Mouse (Mus musculus) liver, embryonic 14.5 days (tissue): Measurements from ENCODE around the gene Hils1. TPM values are rescaled to one million over a fixed set of nuclear protein-coding genes. Genes with fewer than 3 reads are reported as not detected.

Experiments
- ATAC-seq: fragments of 200-750 bp; cut with Nextera tagmentation; 2 replicates; pipeline ENCODE4 v1.8.0; 2017; ENCODE audit warnings: moderate number of reproducible peaks, mild to moderate bottlenecking, moderate library complexity; ENCODE audit not compliant: insufficient read depth
- DNase-seq, 3 experiments: peaks; one replicate each; pipeline ENCODE4 v3.0.0-alpha.2; 2012 to 2013; ENCODE audit warnings: low read depth in 3 of 3, low spot score in 3 of 3
- H3K27ac ChIP-seq: fragments of 300-500 bp; sonication (generic); 2 replicates; pipeline ENCODE4 v1.5.1; 2014; ENCODE audit warnings: moderate library complexity, mild to moderate bottlenecking, control low read depth, inconsistent platforms
- H3K27me3 ChIP-seq: fragments of 300-500 bp; sonication (generic); 2 replicates; pipeline ENCODE4 v1.6.1; 2014; ENCODE audit warnings: mild to moderate bottlenecking, low read length, moderate library complexity; ENCODE audit not compliant: control insufficient read depth, insufficient read depth
- H3K36me3 ChIP-seq: fragments of 300-500 bp; sonication (generic); replicated peaks from 2 replicates; pipeline ENCODE4 v1.6.1; 2014; ENCODE audit warnings: low read depth; ENCODE audit not compliant: control insufficient read depth, insufficient read depth
- H3K4me1 ChIP-seq, 2 experiments: fragments of 200-500 bp in 1 of 2; fragments of 300-500 bp in 1 of 2; sonication (generic) in 1 of 2; replicated peaks; 2 replicates each; pipeline ENCODE4 v1.6.1; 2012 to 2014; ENCODE audit warnings: antibody characterized with exemption in 1 of 2, inconsistent platforms in 1 of 2, low read length in 1 of 2; ENCODE audit not compliant: control insufficient read depth in 2 of 2, insufficient read depth in 2 of 2
- H3K4me2 ChIP-seq: fragments of 300-500 bp; sonication (generic); 2 replicates; pipeline ENCODE4 v1.6.1; 2014; ENCODE audit warnings: low read depth, mild to moderate bottlenecking, control low read depth, moderate library complexity
- H3K4me3 ChIP-seq, 2 experiments: fragments of 200-500 bp in 1 of 2; fragments of 300-500 bp in 1 of 2; sonication (generic) in 1 of 2; 2 replicates each; pipeline ENCODE4 v1.5.1; 2012 to 2014; ENCODE audit warnings: low read depth in 2 of 2, low read length in 2 of 2, mild to moderate bottlenecking in 2 of 2, control low read depth in 1 of 2, inconsistent platforms in 1 of 2, moderate library complexity in 1 of 2; ENCODE audit not compliant: insufficient read depth in 1 of 2
- H3K9ac ChIP-seq: fragments of 300-500 bp; sonication (generic); replicated peaks from 2 replicates; pipeline ENCODE4 v1.6.1; 2014; ENCODE audit warnings: mild to moderate bottlenecking, control low read depth, moderate library complexity
- H3K9me3 ChIP-seq: fragments of 300-500 bp; sonication (generic); 2 replicates; pipeline ENCODE4 v1.6.1; 2016; ENCODE audit warnings: low read length, mixed read lengths; ENCODE audit not compliant: control insufficient read depth
- CTCF ChIP-seq: IDR thresholded peaks from 2 replicates; pipeline ENCODE4 v1.5.1; 2016; ENCODE audit warnings: antibody characterized with exemption, low read depth, control low read depth
- EP300 ChIP-seq: IDR thresholded peaks from 2 replicates; pipeline ENCODE4 v1.6.1; 2016; ENCODE audit warnings: antibody characterized with exemption, low read depth
- WGBS: fragments of 180-500 bp; shearing (Covaris S2); extraction: QIAGEN DNeasy Blood & Tissue Kit; methylation state at CpG from one replicate; pipeline ENCODE4 v1.1.7; 2014; ENCODE audit not compliant: insufficient replicate concordance; 5-methylcytosine and 5-hydroxymethylcytosine counted together
- polyA plus RNA-seq, 2 experiments: library from polyadenylated mRNA; depleted of rRNA in 1 of 2; stranded (reverse) in 1 of 2; unstranded in 1 of 2; fragments of >200 nt; fragmentation: Nextera tagmentation in 1 of 2; extraction: Ambion mirVana in 1 of 2; gene quantifications; 2 replicates each; pipeline versions ENCODE4 v1.2.1 to v1.2.3; 2012 to 2014

Gene Hils1
- polyA plus RNA-seq, 2 experiments, result not detected

GRCm38 (mm10) chr11:94934526-94934925 lies 32.9 kb upstream of the Hils1 start:
- Histone ChIP-seq H3K9me3 (no peaks in the 10 kb centered on the region), H3K9ac (no peak overlapping the region), H3K36me3 (no peaks in the 10 kb centered on the region), H3K4me1 (no peaks in the 10 kb centered on the region; a peak in 1 of 4 replicates), H3K27me3 (peaks cover 37% of the 10 kb centered on the region), H3K4me3 (no peak overlapping the region), H3K4me2 (no peak overlapping the region), H3K27ac (no peak overlapping the region)
- 32% methylated on average over 11 of the region's 11 CpGs for WGBS
- no peak for ATAC-seq
- TF ChIP-seq CTCF, result no peak
- no peak for TF ChIP-seq EP300
- DNase-seq, result no peak

- ATAC-seq (no peak), DNase-seq (no peak)
- Histone ChIP-seq H3K9ac (no peak within 1 kb of the TSS), H3K27me3 (peaks cover 37% of the 10 kb centered on the region), H3K9me3 (no peaks in the 10 kb centered on the region), H3K4me3 (peak within 1 kb of the TSS; percentile 17 to 47), H3K4me1 (no peaks in the 10 kb centered on the region), H3K4me2 (peak within 1 kb of the TSS; percentile 7), H3K36me3 (no peaks in the 10 kb centered on the region), H3K27ac (no peak within 1 kb of the TSS)
- WGBS, result 21% methylated on average over 18 of the region's 19 CpGs
- TF ChIP-seq EP300 (no peak), CTCF (no peak)
Measured at GRCm38 (mm10) chr11:94936045-94936444, 31.3 kb upstream of the Hils1 start, which contains the start of gene Col1a1. Col1a1 (plus strand) TSS chr11:94936224.

- DNase-seq (peak; percentile 48 to 65 (median 51)), ATAC-seq (peak; percentile 58; the same call in 1 of the 2 replicates)
- H3K27ac ChIP-seq, result no peak overlapping the region
- under 1% methylated on average over 17 of the region's 17 CpGs for WGBS
- peaks cover 37% of the 10 kb centered on the region for H3K27me3 ChIP-seq
- H3K9me3 ChIP-seq, result no peaks in the 10 kb centered on the region
- peak overlapping the region; percentile 7 for H3K4me2 ChIP-seq
- H3K4me3 ChIP-seq, result peak overlapping the region; percentile 17 to 47; a peak in 3 of 4 replicates
- no peaks in the 10 kb centered on the region for H3K36me3 ChIP-seq
- TF ChIP-seq EP300 (no peak), CTCF (peak; percentile 89)
- no peaks in the 10 kb centered on the region for H3K4me1 ChIP-seq
- H3K9ac ChIP-seq, result no peak overlapping the region
Measured at GRCm38 (mm10) chr11:94936851-94937295, 30.5 kb upstream of the Hils1 start.

GRCm38 (mm10) chr11:94937335-94937781 lies 30.0 kb upstream of the Hils1 start:
- Histone ChIP-seq H3K27me3 (peaks cover 37% of the 10 kb centered on the region), H3K36me3 (no peaks in the 10 kb centered on the region), H3K4me2 (peak overlapping the region; percentile 47), H3K9ac (no peak overlapping the region), H3K4me1 (no peaks in the 10 kb centered on the region), H3K27ac (no peak overlapping the region), H3K4me3 (peak overlapping the region; percentile 23 to 27; a peak in 2 of 4 replicates), H3K9me3 (no peaks in the 10 kb centered on the region)
- WGBS, result 1% methylated on average over 18 of the region's 18 CpGs
- ATAC-seq (peak; percentile 28; the same call in 1 of the 2 replicates), DNase-seq (no peak)
- no peak for TF ChIP-seq EP300
- TF ChIP-seq CTCF, result no peak

GRCm38 (mm10) chr11:94937787-94938186 lies 29.6 kb upstream of the Hils1 start:
- no peaks in the 10 kb centered on the region for H3K36me3 ChIP-seq
- H3K9ac ChIP-seq, result no peak overlapping the region
- WGBS, result 2% methylated on average over 15 of the region's 15 CpGs
- H3K27ac ChIP-seq, result no peak overlapping the region
- no peaks in the 10 kb centered on the region for H3K9me3 ChIP-seq
- peak overlapping the region; percentile 47 for H3K4me2 ChIP-seq
- ATAC-seq (no peak; the same call in 1 of the 2 replicates), DNase-seq (no peak)
- peaks cover 37% of the 10 kb centered on the region for H3K27me3 ChIP-seq
- H3K4me1 ChIP-seq, result no peaks in the 10 kb centered on the region
- no peak for TF ChIP-seq CTCF
- TF ChIP-seq EP300, result no peak
- peak overlapping the region; percentile 23 to 27; a peak in 2 of 4 replicates for H3K4me3 ChIP-seq
